Mouse (Mus musculus): ENCODE results near the gene Tns2.

The Tns2 gene

GRCm38 (mm10) chr15:102100161-102100981 is at the start of gene Tns2:
TSS of gene Tns2 (plus strand) at chr15:102100413.
- in situ Hi-C loops (cut with MboI; ENCODE audit: low pct_unique_long_range_greater_than_20kb in 1 of 2, low sequenced_read_pairs in 2 of 2, unreplicated experiment in 1 of 2): no loop called here

DNA sequence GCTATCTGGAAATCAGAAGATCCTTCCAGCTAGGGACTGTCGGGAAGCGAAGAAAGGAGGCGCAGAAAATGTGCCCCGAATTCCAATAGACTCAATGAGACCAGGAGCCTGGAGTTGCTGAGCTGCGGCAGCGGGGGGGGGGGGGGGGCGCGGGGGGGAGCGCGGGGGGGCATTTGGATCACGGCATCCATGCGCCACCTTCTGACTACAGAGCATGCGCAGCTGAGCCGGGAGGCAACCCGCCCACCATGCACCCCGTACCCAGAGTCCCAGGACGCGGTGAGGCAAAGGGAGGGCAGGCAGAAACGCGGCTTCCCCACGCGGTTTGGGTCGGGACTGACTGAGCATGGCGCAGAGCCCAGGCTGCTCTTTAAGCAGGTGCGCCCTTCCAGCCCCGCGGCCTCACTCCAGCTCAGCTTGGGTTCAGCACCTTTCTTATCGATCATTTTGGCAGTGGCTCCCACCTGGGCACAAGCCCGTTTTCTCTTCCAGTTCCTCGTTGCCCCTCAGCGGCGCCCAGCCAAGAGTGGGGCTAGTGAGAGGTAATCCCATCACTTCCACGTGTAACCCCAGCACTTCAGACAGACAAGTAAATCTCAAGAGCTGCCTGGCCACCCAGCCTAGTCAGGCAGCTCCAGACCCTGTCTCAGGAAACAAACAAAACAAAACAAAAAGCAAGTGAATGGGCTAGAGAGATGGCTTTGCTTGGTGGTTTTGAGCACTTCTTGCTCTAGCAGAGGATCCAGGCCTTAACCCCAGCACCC is 48.1 kb upstream of the Tns2 start:
- in situ Hi-C loops (cut with MboI; ENCODE audit: low pct_unique_long_range_greater_than_20kb in 1 of 2, low sequenced_read_pairs in 2 of 2, unreplicated experiment in 1 of 2): loop anchor here in 1 of 2 experiments (25.0 kb wide), 1 partner anchor 715 kb away; no protein-coding TSS in a partner anchor

- in situ Hi-C loops (cut with MboI; ENCODE audit: low pct_unique_long_range_greater_than_20kb in 1 of 2, low sequenced_read_pairs in 2 of 2, unreplicated experiment in 1 of 2): loop anchor here in 1 of 2 experiments (25.0 kb wide), 1 partner anchor 719 kb away; no protein-coding TSS in a partner anchor
These were observed 43.6 kb upstream of the Tns2 start for GRCm38 (mm10) chr15:102056495-102057174.

DNA sequence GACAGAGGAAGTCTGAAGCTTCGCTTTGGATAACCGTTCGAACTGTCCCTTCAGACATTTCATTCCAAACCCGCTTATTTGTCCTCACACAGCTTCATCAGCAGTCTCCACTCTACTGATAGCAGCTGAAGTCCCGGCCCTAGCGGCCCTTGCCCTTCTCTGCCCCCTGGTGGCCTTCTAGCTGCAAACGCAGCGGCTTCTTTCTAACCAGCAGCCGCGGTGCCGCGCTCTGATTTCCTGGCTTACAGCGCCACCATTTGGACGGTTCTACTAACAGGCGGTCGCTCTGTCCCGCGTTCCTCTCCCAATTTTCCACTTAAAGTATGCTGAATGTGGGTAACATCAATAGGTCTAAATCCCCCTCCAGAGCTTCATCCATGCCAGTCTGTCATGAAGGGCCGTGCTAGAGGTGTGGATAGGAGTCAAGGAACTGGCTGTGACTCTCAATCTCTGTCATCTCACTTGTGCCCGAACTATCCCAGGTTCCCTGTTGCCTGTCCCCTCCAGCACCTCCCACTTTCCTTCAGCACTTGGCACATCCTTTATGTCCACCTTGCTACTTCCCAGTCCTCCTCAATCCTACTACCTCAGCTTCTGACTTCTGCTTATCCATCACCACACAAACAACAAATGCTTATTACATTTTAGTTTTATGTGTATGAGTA is 34.4 kb upstream of the Tns2 start:
- in situ Hi-C loops (cut with MboI; ENCODE audit: low pct_unique_long_range_greater_than_20kb in 1 of 2, low sequenced_read_pairs in 2 of 2, unreplicated experiment in 1 of 2): loop anchor here (10.0 to 25.0 kb wide), 2 partner anchors 728 to 731 kb away; no protein-coding TSS in a partner anchor

GRCm38 (mm10) chr15:102070476-102071467 is 29.4 kb upstream of the Tns2 start:
- in situ Hi-C loops (cut with MboI; ENCODE audit: low pct_unique_long_range_greater_than_20kb in 1 of 2, low sequenced_read_pairs in 2 of 2, unreplicated experiment in 1 of 2): loop anchor here in 1 of 2 experiments (5.0 to 25.0 kb wide), 2 partner anchors 83 to 733 kb away; no protein-coding TSS in a partner anchor

GRCm38 (mm10) chr15:102072963-102073558 is 27.2 kb upstream of the Tns2 start:
- in situ Hi-C loops (cut with MboI; ENCODE audit: low pct_unique_long_range_greater_than_20kb in 1 of 2, low sequenced_read_pairs in 2 of 2, unreplicated experiment in 1 of 2): loop anchor here in 1 of 2 experiments (5.0 to 25.0 kb wide), 2 partner anchors 86 to 736 kb away; no protein-coding TSS in a partner anchor

GRCm38 (mm10) chr15:102073559-102074069 is 26.6 kb upstream of the Tns2 start, which contains the start of gene Eif4b:
TSS of gene Eif4b (plus strand) at chr15:102073773.
- in situ Hi-C loops (cut with MboI; ENCODE audit: low pct_unique_long_range_greater_than_20kb in 1 of 2, low sequenced_read_pairs in 2 of 2, unreplicated experiment in 1 of 2): loop anchor here in 1 of 2 experiments (5.0 to 25.0 kb wide), 2 partner anchors 86 to 736 kb away; no protein-coding TSS in a partner anchor

DNA sequence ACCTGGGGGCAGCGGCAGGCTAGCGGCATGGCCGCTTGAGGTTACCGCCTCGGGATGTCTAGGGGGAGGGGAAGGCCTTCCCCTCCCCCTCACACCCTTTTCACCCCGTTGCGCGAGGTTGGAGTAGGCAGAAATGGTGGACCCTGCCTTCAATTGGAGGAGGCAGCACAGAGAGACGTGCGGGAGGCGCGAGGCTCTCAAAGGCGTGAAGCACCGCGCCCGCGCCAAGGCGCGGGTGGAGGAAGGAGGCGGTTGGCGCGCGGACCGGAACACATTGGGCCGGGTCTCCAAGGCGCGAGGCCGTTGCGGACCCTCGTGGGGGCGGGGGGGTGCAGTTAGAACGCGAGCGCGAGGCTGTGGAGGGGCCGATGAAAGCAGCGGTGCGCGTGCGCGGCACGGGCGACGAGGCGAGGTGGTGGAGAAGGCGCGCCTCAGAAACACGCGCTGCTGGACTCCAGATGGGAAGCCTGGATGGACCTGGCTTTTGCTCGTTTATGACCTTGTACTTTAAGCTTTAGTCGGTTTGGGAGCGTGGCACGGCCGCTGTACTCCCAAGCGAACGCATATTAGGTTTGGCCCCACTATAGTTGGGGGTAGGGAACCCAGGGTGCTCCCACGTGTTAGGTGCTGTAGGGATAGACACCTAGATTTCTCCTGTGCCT is 26.0 kb upstream of the Tns2 start:
- in situ Hi-C loops (cut with MboI; ENCODE audit: low pct_unique_long_range_greater_than_20kb in 1 of 2, low sequenced_read_pairs in 2 of 2, unreplicated experiment in 1 of 2): loop anchor here in 1 of 2 experiments (5.0 to 25.0 kb wide), 2 partner anchors 87 to 737 kb away; no protein-coding TSS in a partner anchor

- in situ Hi-C loops (cut with MboI; ENCODE audit: low pct_unique_long_range_greater_than_20kb in 1 of 2, low sequenced_read_pairs in 2 of 2, unreplicated experiment in 1 of 2): loop anchor here in 1 of 2 experiments (5.0 to 25.0 kb wide), 3 partner anchors 88 to 738 kb away; no protein-coding TSS in a partner anchor
These were observed 25.2 kb upstream of the Tns2 start for GRCm38 (mm10) chr15:102074876-102075585.

DNA sequence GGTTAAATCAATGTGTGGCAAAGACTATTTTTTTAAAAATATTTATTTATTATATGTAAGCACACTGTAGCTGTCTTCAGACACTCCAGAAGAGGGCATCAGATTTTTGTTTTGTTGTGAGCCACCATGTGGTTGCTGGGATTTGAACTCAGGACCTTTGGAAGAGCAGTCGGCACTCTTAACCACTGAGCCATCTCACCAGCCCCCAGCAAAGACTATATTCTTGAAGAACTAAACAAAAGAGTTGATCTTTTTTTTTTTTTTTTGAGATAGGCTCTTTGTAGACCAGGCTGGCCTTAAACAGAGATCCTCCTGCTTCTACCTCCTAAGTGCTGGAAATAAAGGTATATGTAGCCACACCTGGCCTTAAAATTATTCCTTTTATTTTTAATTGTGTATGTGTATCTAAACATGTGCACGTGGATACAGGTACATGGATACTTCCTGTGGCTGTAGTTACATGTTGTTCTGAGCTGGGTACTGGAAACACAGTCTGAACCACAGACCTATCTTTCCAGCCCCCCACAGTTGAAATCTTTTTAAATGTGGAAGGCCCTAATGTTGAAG is 23.0 kb upstream of the Tns2 start:
- in situ Hi-C loops (cut with MboI; ENCODE audit: low pct_unique_long_range_greater_than_20kb in 1 of 2, low sequenced_read_pairs in 2 of 2, unreplicated experiment in 1 of 2): loop anchor here in 1 of 2 experiments (25.0 kb wide), 1 partner anchor 410 kb away; no protein-coding TSS in a partner anchor

DNA sequence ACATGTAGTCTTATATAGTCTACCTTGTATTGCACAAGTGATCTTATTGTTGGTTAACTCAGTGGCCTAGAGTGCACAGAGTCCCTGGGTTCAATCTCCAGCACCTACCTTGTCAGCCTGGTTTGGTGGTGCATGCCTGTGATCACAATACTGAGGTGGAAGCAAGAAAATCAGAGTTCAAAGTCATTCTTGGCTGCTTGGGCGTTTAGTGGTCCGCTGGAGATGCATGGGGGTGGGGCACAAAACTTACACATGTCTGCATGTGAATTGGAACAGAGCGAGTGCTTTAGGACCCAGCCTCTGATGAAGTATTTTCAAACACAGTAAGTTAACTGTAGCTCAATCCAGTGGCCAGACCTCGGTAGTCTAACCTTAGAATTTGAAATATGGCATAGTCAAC is 21.0 kb upstream of the Tns2 start:
- in situ Hi-C loops (cut with MboI; ENCODE audit: low pct_unique_long_range_greater_than_20kb in 1 of 2, low sequenced_read_pairs in 2 of 2, unreplicated experiment in 1 of 2): loop anchor here in 1 of 2 experiments (25.0 kb wide), 1 partner anchor 408 kb away; no protein-coding TSS in a partner anchor

DNA sequence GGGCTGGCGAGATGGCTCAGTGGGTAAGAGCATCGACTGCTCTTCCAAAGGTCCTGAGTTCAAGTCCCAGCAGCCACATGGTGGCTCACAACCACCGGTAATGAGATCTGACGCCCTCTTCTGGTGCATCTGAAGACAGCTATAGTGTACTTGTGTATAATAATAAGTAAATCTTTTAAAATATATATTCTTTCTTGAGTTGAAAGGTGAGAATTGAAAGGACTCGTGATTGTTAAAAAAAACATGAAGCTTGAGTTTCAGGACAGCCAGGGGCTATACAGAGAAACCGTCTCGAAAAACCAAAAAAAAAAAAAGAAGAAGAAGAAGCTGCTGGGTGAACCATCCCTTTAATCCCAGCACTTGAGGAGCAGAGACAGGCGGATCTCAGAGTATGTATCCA is 20.3 kb upstream of the Tns2 start:
- in situ Hi-C loops (cut with MboI; ENCODE audit: low pct_unique_long_range_greater_than_20kb in 1 of 2, low sequenced_read_pairs in 2 of 2, unreplicated experiment in 1 of 2): loop anchor here (10.0 to 25.0 kb wide), 3 partner anchors 235 to 425 kb away; partner anchors contain the start of gene Gm10337 (in 1 of the 2)

GRCm38 (mm10) chr15:102080429-102080828 is 19.8 kb upstream of the Tns2 start:
- in situ Hi-C loops (cut with MboI; ENCODE audit: low pct_unique_long_range_greater_than_20kb in 1 of 2, low sequenced_read_pairs in 2 of 2, unreplicated experiment in 1 of 2): loop anchor here (10.0 to 25.0 kb wide), 3 partner anchors 234 to 424 kb away; partner anchors contain the start of gene Gm10337 (in 1 of the 2)

DNA sequence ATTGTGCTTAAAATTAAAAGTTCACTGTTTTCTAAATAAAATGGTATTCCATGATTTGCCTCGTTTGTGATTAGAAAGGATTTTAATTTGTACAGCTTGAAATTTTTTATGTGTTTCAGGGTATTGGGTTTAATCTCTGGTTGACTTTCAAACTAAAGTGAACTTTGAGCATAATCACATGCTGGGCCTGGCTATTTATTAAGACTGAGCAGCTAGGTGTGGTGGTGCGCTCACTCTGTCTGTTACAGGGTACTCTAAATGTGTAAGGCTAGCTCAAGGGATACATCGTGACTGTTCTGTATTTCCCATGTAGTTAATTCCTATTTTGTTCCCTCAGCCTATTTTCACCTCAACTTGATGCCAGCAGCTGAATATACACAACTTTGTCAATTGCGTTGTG is 18.1 kb upstream of the Tns2 start:
- in situ Hi-C loops (cut with MboI; ENCODE audit: low pct_unique_long_range_greater_than_20kb in 1 of 2, low sequenced_read_pairs in 2 of 2, unreplicated experiment in 1 of 2): loop anchor here (10.0 to 25.0 kb wide), 3 partner anchors 233 to 423 kb away; partner anchors contain the start of gene Gm10337 (in 1 of the 2)
